Mouse (Mus musculus): Measurements from ENCODE around the gene Jam3. TPM values are rescaled to one million over a fixed set of nuclear protein-coding genes. Genes with fewer than 3 reads are reported as not detected.

The Jam3 gene
- polyA plus RNA-seq, 1 experiment: 22.9 TPM

- Histone ChIP-seq H3ac (ENCODE audit: control insufficient read depth, insufficient read length) (no peak overlapping the region), H3K36me3 (ENCODE audit: control insufficient read depth, insufficient read depth) (no peaks in the 10 kb centered on the region), H3K4me2 (ENCODE audit: low read depth) (no peak overlapping the region), H3K79me2 (ENCODE audit: control insufficient read depth, insufficient read depth) (no peaks in the 10 kb centered on the region), H3K27me3 (ENCODE audit: control insufficient read depth, insufficient read depth, insufficient read length) (no peaks in the 10 kb centered on the region), H3K4me3 (no peak overlapping the region)
- TF ChIP-seq POLR2A (IDR thresholded peaks at IDR 0.05; ENCODE audit: insufficient read length, low read depth): no peak
- no peak for TF ChIP-seq MAX (IDR thresholded peaks at IDR 0.05; ENCODE audit: low read depth)
- TF ChIP-seq POLR2AphosphoS2 (IDR thresholded peaks at IDR 0.05; ENCODE audit: insufficient read length, low read depth): no peak
- TF ChIP-seq SRF (IDR thresholded peaks at IDR 0.05; ENCODE audit: control insufficient read depth, insufficient read length, low read depth): no peak
- TF ChIP-seq E2F4 (IDR thresholded peaks at IDR 0.05; ENCODE audit: insufficient read depth): no peak
- no peak for TF ChIP-seq USF1 (IDR thresholded peaks at IDR 0.05; ENCODE audit: low read depth)
- TF ChIP-seq MYOD1 (IDR thresholded peaks at IDR 0.05; ENCODE audit: control insufficient read depth in 1 of 3, insufficient read length in 2 of 3, low read depth in 2 of 3): no peak
- TF ChIP-seq MYOG (IDR thresholded peaks at IDR 0.05; ENCODE audit: control insufficient read depth in 1 of 3, insufficient read depth in 1 of 3, insufficient read length in 2 of 3, low read depth in 2 of 3): no peak
- TF ChIP-seq TCF12 (IDR thresholded peaks at IDR 0.05; ENCODE audit: insufficient read depth, poor library complexity, severe bottlenecking): no peak
- TF ChIP-seq CEBPB (IDR thresholded peaks at IDR 0.05; ENCODE audit: insufficient read depth, poor library complexity, severe bottlenecking): no peak
- no peak for TF ChIP-seq TCF3 (IDR thresholded peaks at IDR 0.05; ENCODE audit: insufficient read length, low read depth)
- TF ChIP-seq REST (IDR thresholded peaks at IDR 0.05; ENCODE audit: insufficient read depth, insufficient read length): no peak
Observed at GRCm38 (mm10) chr9:27172839-27173238, 17.6 kb upstream of the Jam3 start.

- Histone ChIP-seq H3ac (ENCODE audit: control insufficient read depth, insufficient read length) (no peak overlapping the region), H3K79me2 (ENCODE audit: control insufficient read depth, insufficient read depth) (no peaks in the 10 kb centered on the region), H3K36me3 (ENCODE audit: control insufficient read depth, insufficient read depth) (no peaks in the 10 kb centered on the region), H3K4me3 (no peak overlapping the region), H3K4me2 (ENCODE audit: low read depth) (no peak overlapping the region), H3K27me3 (ENCODE audit: control insufficient read depth, insufficient read depth, insufficient read length) (no peaks in the 10 kb centered on the region)
- TF ChIP-seq REST (IDR thresholded peaks at IDR 0.05; ENCODE audit: insufficient read depth, insufficient read length) (no peak), SRF (IDR thresholded peaks at IDR 0.05; ENCODE audit: control insufficient read depth, insufficient read length, low read depth) (no peak), POLR2A (IDR thresholded peaks at IDR 0.05; ENCODE audit: insufficient read length, low read depth) (no peak), TCF3 (IDR thresholded peaks at IDR 0.05; ENCODE audit: insufficient read length, low read depth) (no peak), MYOG (IDR thresholded peaks at IDR 0.05; ENCODE audit: control insufficient read depth in 1 of 3, insufficient read depth in 1 of 3, insufficient read length in 2 of 3, low read depth in 2 of 3) (no peak), POLR2AphosphoS2 (IDR thresholded peaks at IDR 0.05; ENCODE audit: insufficient read length, low read depth) (no peak), USF1 (IDR thresholded peaks at IDR 0.05; ENCODE audit: low read depth) (no peak)
Observed at GRCm38 (mm10) chr9:27170726-27171125, 15.5 kb upstream of the Jam3 start.

DNA sequence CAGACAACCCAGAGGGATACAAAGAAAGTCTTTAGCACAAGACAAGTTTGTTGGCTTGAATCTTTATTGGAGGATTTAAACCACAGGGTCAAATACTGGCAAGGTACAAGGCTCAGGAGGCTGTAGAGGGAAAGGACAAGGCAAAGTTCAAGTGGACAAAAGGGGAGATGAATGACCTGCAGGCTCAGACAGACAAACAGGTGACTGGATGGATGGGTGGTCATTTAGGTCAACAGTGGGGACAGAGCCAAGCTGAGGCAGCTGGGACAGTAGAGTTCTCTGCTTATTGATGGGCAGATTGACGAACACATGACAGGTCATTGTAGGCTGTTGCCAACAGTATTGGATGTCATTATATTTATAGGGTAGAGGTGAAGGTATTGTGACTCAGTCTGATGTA lies 11.8 kb upstream of the Jam3 start:
- no peak overlapping the region for H3K4me2 ChIP-seq (ENCODE audit: low read depth)
- TF ChIP-seq USF1 (IDR thresholded peaks at IDR 0.05; ENCODE audit: low read depth) (no peak), POLR2A (IDR thresholded peaks at IDR 0.05; ENCODE audit: insufficient read length, low read depth) (no peak), TCF3 (IDR thresholded peaks at IDR 0.05; ENCODE audit: insufficient read length, low read depth) (no peak), TCF12 (IDR thresholded peaks at IDR 0.05; ENCODE audit: insufficient read depth, poor library complexity, severe bottlenecking) (no peak), SRF (IDR thresholded peaks at IDR 0.05; ENCODE audit: control insufficient read depth, insufficient read length, low read depth) (no peak), MYOD1 (IDR thresholded peaks at IDR 0.05; ENCODE audit: control insufficient read depth in 1 of 3, insufficient read length in 2 of 3, low read depth in 2 of 3) (no peak), MAX (IDR thresholded peaks at IDR 0.05; ENCODE audit: low read depth) (no peak), REST (IDR thresholded peaks at IDR 0.05; ENCODE audit: insufficient read depth, insufficient read length) (no peak), POLR2AphosphoS2 (IDR thresholded peaks at IDR 0.05; ENCODE audit: insufficient read length, low read depth) (no peak), E2F4 (IDR thresholded peaks at IDR 0.05; ENCODE audit: insufficient read depth) (no peak), CEBPB (IDR thresholded peaks at IDR 0.05; ENCODE audit: insufficient read depth, poor library complexity, severe bottlenecking) (no peak), MYOG (IDR thresholded peaks at IDR 0.05; ENCODE audit: control insufficient read depth in 1 of 3, insufficient read depth in 1 of 3, insufficient read length in 2 of 3, low read depth in 2 of 3) (no peak)
- H3ac ChIP-seq (ENCODE audit: control insufficient read depth, insufficient read length): no peak overlapping the region
- no peak overlapping the region for H3K4me3 ChIP-seq
- H3K27me3 ChIP-seq (ENCODE audit: control insufficient read depth, insufficient read depth, insufficient read length): no peaks in the 10 kb centered on the region
- no peaks in the 10 kb centered on the region for H3K36me3 ChIP-seq (ENCODE audit: control insufficient read depth, insufficient read depth)
- H3K79me2 ChIP-seq (ENCODE audit: control insufficient read depth, insufficient read depth): no peaks in the 10 kb centered on the region

- H3K4me2 ChIP-seq (ENCODE audit: low read depth): no peak overlapping the region
- TF ChIP-seq CEBPB (IDR thresholded peaks at IDR 0.05; ENCODE audit: insufficient read depth, poor library complexity, severe bottlenecking) (no peak), MYOD1 (IDR thresholded peaks at IDR 0.05; ENCODE audit: control insufficient read depth in 1 of 3, insufficient read length in 2 of 3, low read depth in 2 of 3) (no peak), SRF (IDR thresholded peaks at IDR 0.05; ENCODE audit: control insufficient read depth, insufficient read length, low read depth) (no peak), USF1 (IDR thresholded peaks at IDR 0.05; ENCODE audit: low read depth) (no peak), POLR2A (IDR thresholded peaks at IDR 0.05; ENCODE audit: insufficient read length, low read depth) (no peak), MYOG (IDR thresholded peaks at IDR 0.05; ENCODE audit: control insufficient read depth in 1 of 3, insufficient read depth in 1 of 3, insufficient read length in 2 of 3, low read depth in 2 of 3) (no peak), E2F4 (IDR thresholded peaks at IDR 0.05; ENCODE audit: insufficient read depth) (no peak), MAX (IDR thresholded peaks at IDR 0.05; ENCODE audit: low read depth) (no peak), TCF12 (IDR thresholded peaks at IDR 0.05; ENCODE audit: insufficient read depth, poor library complexity, severe bottlenecking) (no peak), TCF3 (IDR thresholded peaks at IDR 0.05; ENCODE audit: insufficient read length, low read depth) (no peak), POLR2AphosphoS2 (IDR thresholded peaks at IDR 0.05; ENCODE audit: insufficient read length, low read depth) (no peak), REST (IDR thresholded peaks at IDR 0.05; ENCODE audit: insufficient read depth, insufficient read length) (no peak)
Observed at GRCm38 (mm10) chr9:27165596-27165995, 10.4 kb upstream of the Jam3 start.

More at GRCm38 (mm10) chr9:27165596-27165995, 10.4 kb upstream of the Jam3 start:
- Histone ChIP-seq H3K4me3 (no peak overlapping the region), H3K79me2 (ENCODE audit: control insufficient read depth, insufficient read depth) (no peaks in the 10 kb centered on the region), H3ac (ENCODE audit: control insufficient read depth, insufficient read length) (no peak overlapping the region), H3K27me3 (ENCODE audit: control insufficient read depth, insufficient read depth, insufficient read length) (no peaks in the 10 kb centered on the region), H3K36me3 (ENCODE audit: control insufficient read depth, insufficient read depth) (no peaks in the 10 kb centered on the region)

Measured in myocyte (in vitro differentiated cells).